Mouse (Mus musculus) embryonic facial prominence, embryonic 10.5 days (tissue): ENCODE data around the gene Lrrfip2. TPM values are rescaled to one million over a fixed set of nuclear protein-coding genes. Genes with fewer than 3 reads are reported as not detected.

Experiments used
- DNase-seq: peaks from one replicate; pipeline ENCODE4 v3.0.0-alpha.2; 2017; ENCODE audit warnings: low spot score
- H3K27ac ChIP-seq: fragments of 300-500 bp; sonication (generic); replicated peaks from 2 replicates; pipeline ENCODE4 v1.5.1; 2016; ENCODE audit warnings: mild to moderate bottlenecking
- H3K27me3 ChIP-seq: fragments of 300-500 bp; sonication (generic); replicated peaks from 2 replicates; pipeline ENCODE4 v1.6.1; 2016; ENCODE audit warnings: low read depth, mild to moderate bottlenecking; ENCODE audit not compliant: poor library complexity, severe bottlenecking
- H3K36me3 ChIP-seq: fragments of 300-500 bp; sonication (generic); replicated peaks from 2 replicates; pipeline ENCODE4 v1.6.1; 2016; ENCODE audit warnings: mild to moderate bottlenecking, moderate library complexity
- H3K4me1 ChIP-seq: fragments of 300-500 bp; sonication (generic); 2 replicates; pipeline ENCODE4 v1.6.1; 2016
- H3K4me3 ChIP-seq: fragments of 300-500 bp; sonication (generic); 2 replicates; pipeline ENCODE4 v1.5.1; 2016; ENCODE audit warnings: mild to moderate bottlenecking, moderate library complexity
- H3K9me3 ChIP-seq: fragments of 300-500 bp; sonication (generic); 2 replicates; pipeline ENCODE4 v1.6.1; 2016; ENCODE audit warnings: mild to moderate bottlenecking
- WGBS: fragments of 180-500 bp; shearing (Covaris S2); methylation state at CpG from one replicate; pipeline ENCODE4 v1.1.7; 2016; 5-methylcytosine and 5-hydroxymethylcytosine counted together
- polyA plus RNA-seq: library from polyadenylated mRNA; unstranded; fragments of >200 nt; fragmentation: Nextera tagmentation; extraction: Ambion mirVana; gene quantifications from 2 replicates; pipeline ENCODE4 v1.2.1, GENCODE M21; 2016

The Lrrfip2 gene
- polyA plus RNA-seq, 1 experiment from 2014 or later: 38.6 TPM

GRCm38 (mm10) chr9:111148414-111148813, 31.0 kb downstream of the Lrrfip2 start:
- Histone ChIP-seq H3K27ac (no peak overlapping the region), H3K4me1 (peaks cover 17% of the 10 kb centered on the region), H3K36me3 (peaks cover 3% of the 10 kb centered on the region; the same call in 1 of the 2 replicates), H3K9me3 (no peaks in the 10 kb centered on the region), H3K27me3 (no peaks in the 10 kb centered on the region), H3K4me3 (no peak overlapping the region)
- DNase-seq: no peak
- 59% methylated on average over 2 of the region's 2 CpGs for WGBS

- no peak overlapping the region for H3K27ac ChIP-seq
- 58% methylated on average over 5 of the region's 5 CpGs for WGBS
- peaks cover 17% of the 10 kb centered on the region for H3K4me1 ChIP-seq
- no peaks in the 10 kb centered on the region for H3K27me3 ChIP-seq
- DNase-seq: no peak
- H3K36me3 ChIP-seq: no peaks in the 10 kb centered on the region
- no peak overlapping the region for H3K4me3 ChIP-seq
- no peaks in the 10 kb centered on the region for H3K9me3 ChIP-seq
These were observed 32.0 kb downstream of the Lrrfip2 start for GRCm38 (mm10) chr9:111149188-111149945.

DNA sequence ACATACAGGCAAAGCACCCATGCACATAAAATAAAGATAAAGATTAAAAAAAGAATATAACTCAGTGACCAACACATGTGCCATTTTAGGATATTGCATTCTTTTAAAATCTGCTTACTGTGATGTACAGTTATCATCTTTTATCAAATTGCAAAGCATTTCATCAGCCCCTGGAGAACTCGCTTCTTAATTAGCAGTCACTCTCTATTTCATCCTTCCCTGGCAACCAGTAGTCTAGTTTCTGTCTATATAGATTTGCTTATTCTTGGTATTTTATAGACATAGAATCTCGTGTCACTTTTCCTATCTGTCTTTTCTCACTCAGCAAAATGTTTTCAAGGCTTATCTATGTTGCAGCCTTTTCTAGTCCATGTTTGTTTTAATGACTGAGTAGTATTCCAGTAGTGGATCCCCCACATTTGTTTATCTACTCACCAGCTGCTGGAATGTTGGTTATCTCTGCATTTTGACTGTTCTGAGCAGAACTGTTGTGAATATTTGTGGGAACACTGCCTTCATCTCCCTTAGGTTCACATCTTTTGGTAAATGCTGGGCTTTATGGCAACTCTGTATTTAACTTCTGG, 35.0 kb downstream of the Lrrfip2 start:
- Histone ChIP-seq H3K9me3 (no peaks in the 10 kb centered on the region), H3K36me3 (0 out of 2 replicates have a peak, but pooled peaks cover 2% of the 10 kb centered on the region), H3K4me3 (no peak overlapping the region), H3K27me3 (no peaks in the 10 kb centered on the region), H3K4me1 (peaks cover 17% of the 10 kb centered on the region), H3K27ac (no peak overlapping the region)
- no peak for DNase-seq
- 91% methylated on average over 2 of the region's 2 CpGs for WGBS

DNA sequence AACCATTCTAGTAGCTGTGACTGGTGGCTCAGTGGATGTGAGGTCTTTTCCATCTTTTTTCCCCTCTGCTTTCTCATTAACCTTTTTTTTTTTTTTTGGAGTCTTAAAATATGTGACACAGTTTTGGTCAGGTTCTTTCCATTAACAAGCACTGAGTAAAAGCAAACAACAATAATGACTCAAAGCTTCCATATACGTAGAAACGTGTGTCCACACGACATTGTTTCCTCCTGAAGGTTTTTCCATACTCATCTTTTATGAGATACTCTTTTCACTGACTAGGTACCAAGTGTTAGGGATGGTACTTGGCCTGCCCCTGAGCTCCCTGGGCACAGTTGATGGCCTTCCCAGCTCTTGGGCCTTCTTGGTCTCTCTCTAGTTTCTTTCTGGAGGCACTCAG, 35.6 kb downstream of the Lrrfip2 start:
- Histone ChIP-seq H3K36me3 (0 out of 2 replicates have a peak, but pooled peaks cover 2% of the 10 kb centered on the region), H3K4me1 (peaks cover 17% of the 10 kb centered on the region), H3K4me3 (no peak overlapping the region), H3K27me3 (no peaks in the 10 kb centered on the region), H3K27ac (no peak overlapping the region), H3K9me3 (no peaks in the 10 kb centered on the region)
- DNase-seq: no peak
- WGBS: 94% methylated on average over 3 of the region's 3 CpGs

DNA sequence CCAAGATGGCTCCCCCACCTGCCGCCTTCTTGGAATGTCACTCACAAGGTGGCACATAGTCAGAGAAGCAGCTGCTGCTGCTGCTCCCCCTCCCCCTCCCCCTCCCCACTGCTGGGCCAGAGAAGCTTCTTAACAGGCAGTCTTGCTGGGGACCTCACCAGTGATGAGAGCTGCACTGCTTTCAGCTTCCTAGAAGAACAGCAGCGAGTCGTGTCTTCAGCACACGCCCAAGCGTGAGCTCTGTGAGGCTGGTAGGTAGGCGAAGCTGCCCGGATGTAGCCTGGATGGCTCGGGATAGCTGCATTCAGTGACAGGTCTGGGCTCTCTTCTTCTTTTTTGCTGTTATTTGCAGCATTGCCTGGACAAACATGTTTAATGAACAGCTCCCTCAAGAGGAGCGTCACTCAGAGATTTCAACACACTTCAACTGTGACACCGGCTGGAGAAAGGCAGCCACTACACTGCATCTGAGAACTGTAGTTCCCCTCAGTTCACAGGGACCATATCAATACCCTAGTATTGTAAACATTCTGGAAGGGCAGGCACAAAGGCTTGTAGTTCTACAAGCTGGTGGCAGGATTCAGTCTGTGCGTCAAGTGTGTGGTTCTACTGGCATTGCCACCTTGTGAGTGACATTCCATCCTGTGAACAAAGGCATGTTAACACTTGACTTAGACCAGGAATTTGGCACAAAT, 38.5 kb downstream of the Lrrfip2 start:
- Histone ChIP-seq H3K27me3 (no peaks in the 10 kb centered on the region), H3K9me3 (no peaks in the 10 kb centered on the region), H3K27ac (no peak overlapping the region), H3K4me1 (peaks cover 3% of the 10 kb centered on the region; the same call in 1 of the 2 replicates), H3K36me3 (0 out of 2 replicates have a peak, but pooled peaks cover 2% of the 10 kb centered on the region), H3K4me3 (no peak overlapping the region)
- no peak for DNase-seq
- WGBS: 86% methylated on average over 11 of the region's 11 CpGs

GRCm38 (mm10) chr9:111159562-111159961, 42.2 kb downstream of the Lrrfip2 start:
- 93% methylated on average over 1 of the region's 1 CpGs for WGBS
- H3K36me3 ChIP-seq: peaks cover 26% of the 10 kb centered on the region

DNA sequence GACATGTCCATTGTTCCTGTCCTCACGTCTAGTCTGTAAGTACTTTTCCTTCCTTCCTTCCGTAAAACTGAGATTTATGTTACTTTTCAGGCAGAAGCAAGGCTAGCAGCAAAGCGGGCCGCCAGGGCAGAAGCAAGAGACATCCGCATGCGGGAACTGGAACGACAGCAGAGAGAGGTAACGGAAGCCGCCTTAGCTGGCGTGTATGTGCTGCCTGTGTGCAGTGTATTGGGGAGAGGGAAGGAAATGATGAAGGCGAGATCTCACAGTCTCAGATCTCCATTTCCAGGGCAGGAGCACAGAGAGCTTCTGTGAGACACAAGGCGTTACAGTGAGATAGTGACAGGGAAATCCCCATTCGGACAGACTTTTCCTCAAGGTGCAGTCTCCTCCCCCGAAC, 43.8 kb downstream of the Lrrfip2 start:
- DNase-seq: no peak
- peaks cover 27% of the 10 kb centered on the region for H3K36me3 ChIP-seq
- H3K27me3 ChIP-seq: no peaks in the 10 kb centered on the region
- H3K27ac ChIP-seq: no peak overlapping the region
- H3K9me3 ChIP-seq: no peaks in the 10 kb centered on the region
- H3K4me3 ChIP-seq: no peak overlapping the region
- peaks cover under 1% of the 10 kb centered on the region; the same call in 1 of the 2 replicates for H3K4me1 ChIP-seq
- 89% methylated on average over 14 of the region's 14 CpGs for WGBS

More at GRCm38 (mm10) chr9:111159562-111159961, 42.2 kb downstream of the Lrrfip2 start:
- no peaks in the 10 kb centered on the region for H3K9me3 ChIP-seq
- no peak for DNase-seq
- peaks cover 3% of the 10 kb centered on the region; the same call in 1 of the 2 replicates for H3K4me1 ChIP-seq
- no peaks in the 10 kb centered on the region for H3K27me3 ChIP-seq
- H3K4me3 ChIP-seq: no peak overlapping the region
- no peak overlapping the region for H3K27ac ChIP-seq

GRCm38 (mm10) chr9:111166612-111167011, 49.2 kb downstream of the Lrrfip2 start:
- no peaks in the 10 kb centered on the region for H3K27me3 ChIP-seq
- no peak overlapping the region for H3K27ac ChIP-seq
- no peak for DNase-seq
- peaks cover 11% of the 10 kb centered on the region; the same call in 1 of the 2 replicates for H3K4me1 ChIP-seq
- 72% methylated on average over 4 of the region's 4 CpGs for WGBS
- H3K9me3 ChIP-seq: no peaks in the 10 kb centered on the region
- no peak overlapping the region for H3K4me3 ChIP-seq
- H3K36me3 ChIP-seq: peaks cover 21% of the 10 kb centered on the region

DNA sequence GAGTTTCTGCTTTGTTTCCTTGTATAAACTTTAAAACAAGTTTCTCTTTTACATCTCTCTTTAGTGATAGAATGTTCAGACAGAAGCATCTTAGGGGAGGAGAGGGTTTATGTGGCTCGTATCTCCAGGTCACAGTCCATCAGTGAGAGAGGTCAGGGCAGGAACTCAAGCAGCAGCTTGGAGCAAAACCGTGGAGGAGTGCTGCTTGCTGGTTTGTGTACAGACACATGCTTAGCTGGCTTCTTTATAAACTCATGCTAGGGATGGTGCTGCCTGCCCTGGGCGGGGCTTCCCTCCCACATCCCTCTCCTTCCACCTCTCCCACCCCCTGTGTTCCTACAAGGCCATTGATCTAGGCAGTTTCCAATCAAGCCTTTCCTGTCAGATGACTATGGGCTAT, 53.0 kb downstream of the Lrrfip2 start:
- DNase-seq: no peak
- Histone ChIP-seq H3K4me3 (no peak overlapping the region), H3K27ac (no peak overlapping the region), H3K36me3 (0 out of 2 replicates have a peak, but pooled peaks cover under 1% of the 10 kb centered on the region), H3K9me3 (no peaks in the 10 kb centered on the region), H3K27me3 (no peaks in the 10 kb centered on the region), H3K4me1 (peaks cover 13% of the 10 kb centered on the region; the same call in 1 of the 2 replicates)
- 48% methylated on average over 3 of the region's 3 CpGs for WGBS

- no peaks in the 10 kb centered on the region for H3K36me3 ChIP-seq
- no peak overlapping the region for H3K27ac ChIP-seq
- H3K9me3 ChIP-seq: no peaks in the 10 kb centered on the region
- no peaks in the 10 kb centered on the region for H3K27me3 ChIP-seq
- DNase-seq: no peak
- WGBS: 64% methylated on average over 5 of the region's 5 CpGs
- H3K4me3 ChIP-seq: no peak overlapping the region
- 0 out of 2 replicates have a peak, but pooled peaks cover 7% of the 10 kb centered on the region for H3K4me1 ChIP-seq
These were observed 56.7 kb downstream of the Lrrfip2 start for GRCm38 (mm10) chr9:111174071-111174470.

GRCm38 (mm10) chr9:111178971-111179370, 61.6 kb downstream of the Lrrfip2 start:
- H3K27me3 ChIP-seq: no peaks in the 10 kb centered on the region
- H3K4me3 ChIP-seq: no peak overlapping the region
- no peaks in the 10 kb centered on the region for H3K9me3 ChIP-seq
- WGBS: 80% methylated on average over 5 of the region's 5 CpGs
- no peak overlapping the region for H3K27ac ChIP-seq
- H3K36me3 ChIP-seq: no peaks in the 10 kb centered on the region
- DNase-seq: no peak
- no peaks in the 10 kb centered on the region for H3K4me1 ChIP-seq

DNA sequence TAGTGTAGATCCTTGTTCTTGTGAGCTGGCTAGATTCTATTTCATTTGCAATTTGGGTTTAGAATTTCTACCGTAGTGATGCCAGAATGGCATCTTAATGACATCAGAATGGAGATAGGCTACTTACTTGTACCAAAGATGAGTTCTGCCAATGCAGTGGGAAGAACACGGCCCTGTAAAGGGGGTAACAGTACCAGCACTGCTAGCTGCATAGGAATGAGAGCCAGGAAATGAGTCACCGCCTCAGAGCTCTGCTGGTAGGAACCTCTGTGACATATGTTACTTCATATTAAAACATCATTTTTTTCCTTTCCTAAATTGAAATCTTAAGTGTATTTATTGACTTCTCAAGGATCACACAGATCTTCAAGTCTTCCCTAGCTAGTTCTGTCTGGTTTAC, 64.8 kb downstream of the Lrrfip2 start:
- no peak for DNase-seq
- Histone ChIP-seq H3K4me3 (no peak overlapping the region), H3K27ac (no peak overlapping the region), H3K27me3 (no peaks in the 10 kb centered on the region), H3K36me3 (no peaks in the 10 kb centered on the region), H3K4me1 (peaks cover 7% of the 10 kb centered on the region), H3K9me3 (no peaks in the 10 kb centered on the region)
- 88% methylated on average over 3 of the region's 3 CpGs for WGBS
